Mouse (Mus musculus) ZHBTc4 (cell line): ENCODE data around the gene Kif6.

Source experiments
- DNase-seq: peaks from one replicate; pipeline ENCODE4 v3.0.0-alpha.2; 2011; ENCODE audit warnings: low read depth, low spot score

Gene Kif6

GRCm38 (mm10) chr17:49666728-49667127 lies 51.8 kb downstream of the Kif6 start:
- DNase-seq = no peak

- DNase-seq = no peak
Observed at GRCm38 (mm10) chr17:49668296-49668695, 53.4 kb downstream of the Kif6 start.

GRCm38 (mm10) chr17:49671921-49672339 lies 57.0 kb downstream of the Kif6 start:
- no peak for DNase-seq

- no peak for DNase-seq
Observed at GRCm38 (mm10) chr17:49672421-49672820, 57.5 kb downstream of the Kif6 start.

GRCm38 (mm10) chr17:49675629-49676028 lies 60.7 kb downstream of the Kif6 start:
- no peak for DNase-seq

- no peak for DNase-seq
Observed at GRCm38 (mm10) chr17:49681410-49681809, 66.5 kb downstream of the Kif6 start.

- DNase-seq = peak; percentile 16
Observed at GRCm38 (mm10) chr17:49684146-49684545, 69.2 kb downstream of the Kif6 start.

- peak; percentile 16 for DNase-seq
Observed at GRCm38 (mm10) chr17:49690607-49691454, 75.9 kb downstream of the Kif6 start.

GRCm38 (mm10) chr17:49691455-49691805 lies 76.5 kb downstream of the Kif6 start:
- no peak for DNase-seq

GRCm38 (mm10) chr17:49693206-49693605 lies 78.3 kb downstream of the Kif6 start:
- DNase-seq = no peak

- no peak for DNase-seq
Observed at GRCm38 (mm10) chr17:49697220-49697619, 82.3 kb downstream of the Kif6 start.

GRCm38 (mm10) chr17:49703492-49704249 lies 88.7 kb downstream of the Kif6 start:
- no peak for DNase-seq

- no peak for DNase-seq
Observed at GRCm38 (mm10) chr17:49709192-49709591, 94.3 kb downstream of the Kif6 start.

- DNase-seq = no peak
Observed at GRCm38 (mm10) chr17:49710101-49710630, 95.2 kb downstream of the Kif6 start.

GRCm38 (mm10) chr17:49726206-49726605 lies 111.3 kb downstream of the Kif6 start:
- DNase-seq = peak; percentile 45

- no peak for DNase-seq
Observed at GRCm38 (mm10) chr17:49726976-49727375, 112.0 kb downstream of the Kif6 start.

- DNase-seq = no peak
Observed at GRCm38 (mm10) chr17:49727428-49728045, 112.6 kb downstream of the Kif6 start.

GRCm38 (mm10) chr17:49729856-49730255 lies 114.9 kb downstream of the Kif6 start:
- DNase-seq = no peak

- no peak for DNase-seq
Observed at GRCm38 (mm10) chr17:49732706-49733105, 117.8 kb downstream of the Kif6 start.

GRCm38 (mm10) chr17:49734079-49734478 lies 119.1 kb downstream of the Kif6 start:
- no peak for DNase-seq

GRCm38 (mm10) chr17:49734776-49735175 lies 119.8 kb downstream of the Kif6 start:
- no peak for DNase-seq

GRCm38 (mm10) chr17:49736364-49736763 lies 121.4 kb downstream of the Kif6 start:
- peak; percentile 44 for DNase-seq
